Mouse (Mus musculus) bone marrow macrophage, adult 2 months (primary cell): ENCODE results near the gene Efna1. TPM values are rescaled to one million over a fixed set of nuclear protein-coding genes. Genes with fewer than 3 reads are reported as not detected.
A peak's percentile ranks its signal among the peaks of the same experiment; 100 is the strongest.

Experiments
- H3K27ac ChIP-seq: 2 replicates; pipeline ENCODE4 v1.5.1; 2012; ENCODE audit warnings: low read depth, low read length; ENCODE audit not compliant: insufficient read depth
- H3K4me1 ChIP-seq: 2 replicates; pipeline ENCODE4 v1.6.1; 2012; ENCODE audit warnings: low read length; ENCODE audit not compliant: control insufficient read depth, insufficient read depth
- H3K4me3 ChIP-seq: 2 replicates; pipeline ENCODE4 v1.5.1; 2012; ENCODE audit warnings: mild to moderate bottlenecking, low read length, moderate library complexity; ENCODE audit not compliant: insufficient read depth
- CTCF ChIP-seq: IDR thresholded peaks from 2 replicates; pipeline ENCODE4 v1.5.1; 2012; ENCODE audit warnings: low read depth, mild to moderate bottlenecking, low read length, moderate library complexity
- POLR2A ChIP-seq: IDR thresholded peaks from 2 replicates; pipeline ENCODE4 v1.6.1; 2012; ENCODE audit warnings: mild to moderate bottlenecking, low read depth, low read length, borderline replicate concordance
- polyA plus RNA-seq: library from polyadenylated mRNA; stranded (reverse); fragments of >200 nt; gene quantifications from 2 replicates; pipeline ENCODE4 v1.2.4, GENCODE M21; 2012; ENCODE audit not compliant: missing spikeins, insufficient read depth, insufficient read length

The Efna1 gene
- polyA plus RNA-seq: 0.96 TPM in 1 of 2 replicates, not detected in the other

DNA sequence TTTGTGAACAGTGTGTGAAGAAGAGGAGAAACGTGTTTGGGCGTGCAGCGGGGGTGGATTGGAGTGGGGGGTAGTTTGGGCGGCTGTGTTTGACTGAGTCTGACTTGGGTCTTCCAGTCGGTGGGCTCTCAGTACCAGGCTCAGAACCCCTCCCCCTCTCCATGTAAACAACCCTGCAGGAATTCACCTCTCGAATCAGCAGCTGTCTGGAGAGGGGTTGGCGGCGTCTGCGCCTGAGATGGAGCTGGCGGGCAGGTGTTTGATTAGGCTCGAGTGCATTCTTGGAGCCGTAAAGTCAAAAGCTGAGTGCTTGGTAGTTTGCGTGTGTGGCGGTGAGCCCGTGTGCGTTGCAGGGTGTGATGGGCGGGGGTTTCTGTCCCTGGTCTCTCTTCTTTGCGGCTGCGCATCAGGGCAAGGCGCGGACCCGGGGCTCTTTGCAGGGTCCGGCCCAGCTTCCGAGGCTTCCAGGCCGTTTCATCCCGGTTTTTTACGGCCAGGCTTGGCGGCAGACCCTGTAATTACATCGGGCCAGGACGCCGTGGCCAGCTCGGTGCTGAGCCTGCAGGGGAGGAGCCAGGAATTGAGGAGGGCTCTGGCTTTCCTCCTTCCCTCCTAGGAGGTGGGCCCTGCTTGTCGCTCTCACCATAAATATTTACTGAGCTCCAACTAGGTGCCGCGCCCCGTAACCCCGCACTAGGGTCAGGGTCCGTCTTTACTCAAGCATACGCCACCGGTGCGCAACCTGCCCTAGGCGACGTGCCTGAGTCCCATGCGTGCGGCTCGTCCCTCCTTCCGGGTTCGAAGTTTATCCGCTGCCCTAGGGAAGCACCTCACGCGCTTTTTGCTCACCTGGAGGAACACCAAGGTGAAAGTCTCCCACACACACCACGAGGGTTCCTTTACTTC is at the start of gene Efna1:
TSS of gene Efna1 (minus strand) at position 537 of the 906 bp plus-strand sequence.
- Histone ChIP-seq H3K4me1 (peaks cover 21% of the 10 kb centered on the region), H3K4me3 (peak within 1 kb of the TSS; percentile 65), H3K27ac (no peak within 1 kb of the TSS)
- no peak for TF ChIP-seq POLR2A
- TF ChIP-seq CTCF: no peak

DNA sequence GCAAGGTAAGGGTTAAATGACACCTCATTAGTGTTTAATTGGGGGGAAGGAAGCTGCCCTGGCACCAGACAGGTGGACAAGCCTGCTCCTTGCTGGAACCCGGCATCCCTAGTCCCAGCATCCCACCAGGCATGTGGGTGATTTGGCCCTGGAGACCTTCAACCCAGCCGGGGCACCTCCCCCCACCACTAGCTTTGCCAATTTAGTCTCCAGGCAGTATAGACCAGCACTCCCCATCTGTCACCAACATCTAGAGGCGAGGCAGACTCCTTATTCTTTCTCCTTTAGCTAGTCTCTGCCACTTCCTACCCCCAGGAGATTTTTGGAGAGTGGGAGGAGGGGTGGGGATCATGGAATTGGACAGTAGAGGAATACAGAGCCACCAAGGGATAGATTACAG is 49.4 kb upstream of the Efna1 start:
- no peak overlapping the region for H3K4me3 ChIP-seq
- H3K27ac ChIP-seq: no peak overlapping the region
- TF ChIP-seq POLR2A (no peak), CTCF (no peak)
- H3K4me1 ChIP-seq: no peaks in the 10 kb centered on the region

DNA sequence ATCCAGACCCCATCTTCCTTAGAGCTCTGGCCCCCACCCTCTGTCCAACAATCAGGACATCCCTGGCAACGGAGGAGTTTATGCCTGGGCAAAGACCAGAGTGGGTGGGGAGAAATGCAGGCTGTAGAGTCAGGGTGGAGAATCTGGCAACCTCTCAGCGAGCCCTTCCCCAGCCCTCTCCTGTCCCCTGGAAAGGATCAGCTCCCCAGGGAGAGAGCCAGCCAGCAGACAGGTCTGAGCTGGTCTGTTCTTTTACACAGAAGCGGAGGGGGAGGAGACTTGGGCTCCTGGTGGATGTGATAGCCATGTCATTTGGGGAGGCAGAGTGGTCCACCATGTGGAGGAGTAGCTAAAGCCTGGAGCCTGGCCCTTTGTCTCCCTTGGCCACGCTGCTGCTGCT is 47.7 kb upstream of the Efna1 start:
- Histone ChIP-seq H3K4me3 (no peak overlapping the region), H3K4me1 (no peaks in the 10 kb centered on the region), H3K27ac (no peak overlapping the region)
- TF ChIP-seq CTCF: 0 out of 2 replicates have a peak, but pooled peaks have one; percentile 6
- no peak for TF ChIP-seq POLR2A

DNA sequence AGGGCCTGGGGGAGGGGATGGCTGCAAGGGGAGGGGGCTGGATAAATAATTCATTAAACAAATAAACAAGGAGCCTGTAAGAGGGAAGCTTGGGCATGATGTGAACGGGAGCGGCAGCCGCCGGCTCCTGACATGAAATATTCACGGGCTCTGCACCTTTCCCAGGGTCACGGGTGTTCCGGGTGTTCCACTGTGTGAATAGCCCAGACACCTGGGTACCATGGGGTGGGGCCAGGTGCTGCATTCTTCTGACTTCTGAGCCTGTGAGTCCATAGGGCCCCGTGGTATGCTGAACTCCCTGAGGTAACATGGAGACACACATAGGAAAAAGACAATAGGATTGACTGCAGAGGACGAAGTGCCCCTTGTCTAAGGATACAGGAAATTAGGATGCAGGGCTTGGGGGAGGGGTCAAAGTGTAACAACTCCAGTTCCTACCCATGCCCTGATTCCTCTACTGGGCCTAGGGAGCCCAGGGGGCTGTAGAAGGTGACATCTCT is 46.5 kb upstream of the Efna1 start:
- Histone ChIP-seq H3K27ac (no peak overlapping the region), H3K4me3 (no peak overlapping the region), H3K4me1 (no peaks in the 10 kb centered on the region)
- no peak for TF ChIP-seq CTCF
- no peak for TF ChIP-seq POLR2A

DNA sequence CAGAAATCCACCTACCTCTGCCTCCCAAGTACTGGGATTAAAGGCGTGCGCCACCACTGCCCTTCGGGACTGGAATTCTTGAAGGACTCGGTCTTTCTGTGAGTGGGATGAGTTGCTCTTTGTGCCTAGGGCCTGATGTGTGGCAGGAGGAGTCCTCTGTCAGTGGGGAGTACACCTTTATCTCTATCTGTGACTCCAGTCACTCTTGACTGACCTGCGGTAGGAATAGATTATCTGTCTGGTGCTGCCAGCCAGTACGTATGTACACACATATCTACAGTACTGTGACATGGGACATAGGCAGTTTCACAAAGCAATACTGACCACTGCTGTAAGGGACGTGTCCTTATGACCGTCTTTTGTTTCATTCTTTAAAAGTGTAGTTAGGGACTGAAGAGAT is 44.9 kb upstream of the Efna1 start:
- TF ChIP-seq CTCF (no peak), POLR2A (no peak)
- H3K4me3 ChIP-seq: no peak overlapping the region
- no peak overlapping the region for H3K27ac ChIP-seq

DNA sequence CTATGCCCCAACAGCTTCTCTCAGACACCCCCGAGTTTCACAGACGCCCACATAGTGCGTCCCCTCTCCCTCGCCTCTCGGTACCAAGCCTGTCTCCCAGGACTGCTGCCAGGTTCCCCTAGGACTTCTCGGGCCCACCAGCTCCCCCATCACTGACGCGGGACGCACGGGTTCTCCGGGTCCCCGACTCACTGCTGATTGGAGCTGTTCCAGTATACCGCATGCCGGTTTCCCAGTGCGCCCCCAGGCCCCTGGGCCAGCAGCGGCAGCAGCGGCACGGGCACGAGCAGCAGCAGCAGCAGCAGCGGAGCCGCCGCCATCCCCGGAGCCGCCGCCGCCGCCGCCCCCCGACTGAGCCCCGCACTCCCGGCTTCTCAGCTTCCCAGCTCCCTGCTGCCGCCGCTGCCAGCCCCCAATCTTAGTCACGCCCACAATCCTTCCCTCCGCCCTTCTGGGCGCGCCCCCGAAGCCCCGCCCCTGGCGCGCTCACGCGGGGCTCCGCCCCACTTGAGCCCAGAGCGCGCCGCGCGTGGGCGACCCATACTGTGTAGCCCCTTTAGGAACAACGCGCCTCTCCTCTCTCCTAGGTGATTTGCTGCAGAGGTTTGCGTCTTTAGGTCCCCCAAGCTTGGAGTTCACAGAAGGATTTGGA is 41.7 kb upstream of the Efna1 start, which contains the start of gene Efna3:
TSS of gene Efna3 (minus strand) at position 452 of the 652 bp plus-strand sequence.
- peak within 1 kb of the TSS; percentile 38 for H3K4me3 ChIP-seq
- TF ChIP-seq POLR2A (no peak), CTCF (no peak)
- peaks cover 3% of the 10 kb centered on the region; the same call in 1 of the 2 replicates for H3K4me1 ChIP-seq
- H3K27ac ChIP-seq: no peak within 1 kb of the TSS

More for the DNA sequence above, 44.9 kb upstream of the Efna1 start:
- H3K4me1 ChIP-seq: no peaks in the 10 kb centered on the region

DNA sequence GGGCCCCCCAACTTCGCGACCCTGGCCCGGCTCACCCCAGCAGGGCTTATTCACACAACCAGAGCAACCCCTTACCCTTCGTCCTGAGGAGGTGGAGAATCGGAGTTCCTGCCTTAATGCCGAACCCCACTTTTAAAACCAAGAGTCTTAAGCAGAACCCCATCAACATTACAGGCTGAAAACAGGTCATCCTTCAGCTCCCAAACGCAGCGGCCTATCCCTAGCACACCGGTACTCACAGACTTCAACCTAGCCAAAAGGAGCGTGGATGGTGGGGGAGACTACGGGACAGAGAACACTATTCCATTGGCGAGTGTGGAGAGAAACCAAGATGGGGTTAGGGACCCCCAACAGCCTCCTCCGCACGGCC is 41.2 kb upstream of the Efna1 start:
- H3K4me1 ChIP-seq: peaks cover 3% of the 10 kb centered on the region; the same call in 1 of the 2 replicates

DNA sequence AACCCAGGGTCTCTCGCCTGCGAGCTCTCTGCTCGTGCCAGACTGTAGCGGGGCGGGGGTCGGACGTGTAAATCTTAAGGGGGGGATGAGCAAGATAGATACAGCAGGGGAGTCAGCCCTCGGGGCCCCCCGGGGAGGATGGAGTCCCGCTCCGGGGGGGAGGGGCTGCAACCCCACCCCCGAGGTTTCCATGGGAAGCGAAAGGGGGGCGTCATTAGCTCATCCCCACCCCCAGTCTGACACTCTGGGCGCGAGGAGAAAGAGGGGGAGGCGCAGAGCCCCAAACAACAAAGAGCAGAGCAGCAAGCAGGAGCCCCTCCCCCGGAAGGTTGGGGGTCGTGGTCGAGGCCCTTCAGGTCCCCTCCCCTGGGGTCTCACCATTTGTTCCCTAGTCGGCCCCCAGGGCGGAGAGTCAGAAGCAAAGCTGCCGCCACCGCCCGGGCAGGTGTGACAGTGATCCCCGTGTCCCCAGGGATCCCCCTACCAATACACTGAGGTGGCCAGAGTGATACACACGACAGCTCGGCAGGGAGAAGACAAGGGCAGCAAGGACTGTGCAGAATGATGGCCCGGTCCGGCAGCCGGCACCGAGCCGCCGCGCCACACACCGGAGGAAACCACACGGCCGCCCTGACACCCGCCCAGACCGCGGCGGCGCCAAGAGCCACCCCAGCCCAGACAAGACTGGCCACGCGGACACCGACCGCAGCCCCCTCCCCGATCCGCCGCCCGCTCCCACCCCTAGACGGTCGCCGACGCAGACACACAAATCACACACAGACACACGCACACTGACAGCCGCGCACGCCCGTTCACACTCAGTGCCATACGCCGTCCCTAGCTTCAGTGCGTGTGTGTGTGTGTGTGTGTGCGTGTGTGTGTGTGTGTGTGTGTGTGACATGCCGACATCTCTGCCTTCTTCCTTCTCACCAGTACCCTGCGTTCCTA is 40.5 kb upstream of the Efna1 start:
- Histone ChIP-seq H3K4me3 (peak overlapping the region; percentile 38), H3K4me1 (peaks cover 3% of the 10 kb centered on the region; the same call in 1 of the 2 replicates), H3K27ac (no peak overlapping the region)
- TF ChIP-seq POLR2A: no peak
- TF ChIP-seq CTCF: no peak

More for the DNA sequence above, 41.2 kb upstream of the Efna1 start:
- peak overlapping the region; percentile 38 for H3K4me3 ChIP-seq
- H3K27ac ChIP-seq: no peak overlapping the region
- TF ChIP-seq CTCF (no peak), POLR2A (no peak)

DNA sequence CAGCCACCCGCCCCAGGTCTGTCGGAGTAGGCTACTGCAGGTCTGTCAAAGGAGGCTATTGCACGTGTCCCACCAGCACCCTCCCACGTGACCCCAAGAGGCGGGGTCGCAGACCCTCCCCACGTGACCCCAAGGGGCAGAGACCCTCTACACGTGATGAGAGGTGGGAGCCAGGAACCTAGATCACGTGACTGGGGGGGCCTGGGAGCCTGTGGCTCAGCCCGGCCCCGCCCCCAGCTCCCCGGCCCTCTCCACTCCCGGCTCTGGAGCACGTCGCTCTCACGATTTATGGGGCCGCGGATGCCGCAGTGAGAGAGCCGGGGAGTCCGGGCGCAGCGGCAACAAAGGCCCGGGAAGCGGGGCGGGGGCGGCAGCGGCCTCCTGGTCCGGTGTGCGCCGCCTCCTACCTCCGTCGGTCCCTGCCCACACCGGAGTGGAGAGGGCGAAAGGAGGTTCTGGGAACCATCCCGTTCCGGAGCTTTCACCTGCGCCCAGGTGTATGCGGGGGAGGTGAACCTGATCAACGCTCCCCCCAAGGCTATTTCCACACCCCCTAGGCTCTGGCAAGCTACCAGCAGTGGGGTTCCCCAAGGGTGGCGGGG is 39.7 kb upstream of the Efna1 start:
- 0 out of 2 replicates have a peak overlapping the region, but pooled peaks have one; percentile 1 for H3K4me3 ChIP-seq
- H3K4me1 ChIP-seq: peaks cover 3% of the 10 kb centered on the region; the same call in 1 of the 2 replicates
- H3K27ac ChIP-seq: no peak overlapping the region
- no peak for TF ChIP-seq POLR2A
- no peak for TF ChIP-seq CTCF
